Mouse (Mus musculus) kidney, adult 2 months (tissue): ENCODE results near the gene Glrx. TPM values are rescaled to one million over a fixed set of nuclear protein-coding genes. Genes with fewer than 3 reads are reported as not detected.

Source experiments
- DNase-seq: peaks from one replicate; pipeline ENCODE4 v3.0.0; 2021
- H3K27ac ChIP-seq: fragments of 200-500 bp; 2 replicates; pipeline ENCODE4 v1.5.1; 2012; ENCODE audit warnings: low read depth, low read length, control low read depth, inconsistent platforms; ENCODE audit not compliant: insufficient read depth
- H3K27me3 ChIP-seq: fragments of 200-500 bp; replicated peaks from 2 replicates; pipeline ENCODE4 v1.6.1; 2012; ENCODE audit warnings: mild to moderate bottlenecking, moderate library complexity, low read length, inconsistent platforms; ENCODE audit not compliant: control insufficient read depth, insufficient read depth
- H3K36me3 ChIP-seq: fragments of 200-500 bp; 2 replicates; pipeline ENCODE4 v1.6.1; 2012; ENCODE audit warnings: mild to moderate bottlenecking, moderate library complexity, low read length, inconsistent platforms; ENCODE audit not compliant: control insufficient read depth, insufficient read depth
- H3K4me1 ChIP-seq: fragments of 200-500 bp; 2 replicates; pipeline ENCODE4 v1.6.1; 2011; ENCODE audit warnings: low read length; ENCODE audit not compliant: control insufficient read depth, insufficient read depth
- H3K4me3 ChIP-seq: fragments of 200-500 bp; 2 replicates; pipeline ENCODE4 v1.5.1; 2011; ENCODE audit warnings: mild to moderate bottlenecking, low read depth, low read length, control low read depth; ENCODE audit not compliant: insufficient read depth
- CTCF ChIP-seq: fragments of 200-500 bp; conservative IDR thresholded peaks from 2 replicates; pipeline ENCODE4 v1.5.1; 2011; ENCODE audit warnings: low read depth, mild to moderate bottlenecking, control low read depth, low read length, moderate library complexity, mixed read lengths; ENCODE audit not compliant: insufficient read depth, insufficient read length
- POLR2A ChIP-seq: fragments of 200-500 bp; IDR thresholded peaks from one replicate; pipeline ENCODE4 v1.6.1; 2011; ENCODE audit warnings: low read depth, low read length, control low read depth
- WGBS: fragments of 180-500 bp; shearing (Covaris S2); methylation state at CpG from one replicate; pipeline ENCODE4 v1.1.7; 2018; 5-methylcytosine and 5-hydroxymethylcytosine counted together
- polyA plus RNA-seq: library from polyadenylated mRNA; depleted of rRNA; stranded (reverse); fragments of >200 nt; gene quantifications from 2 replicates; pipeline ENCODE4 v1.2.3, GENCODE M21; 2012; rRNA removed

Glrx gene
- polyA plus RNA-seq, 1 experiment: 56.4 TPM

- WGBS: 80% methylated on average over 3 of the region's 3 CpGs
- Histone ChIP-seq H3K27me3 (no peaks in the 10 kb centered on the region), H3K27ac (no peak overlapping the region), H3K36me3 (no peaks in the 10 kb centered on the region), H3K4me1 (0 out of 2 replicates have a peak, but pooled peaks cover 2% of the 10 kb centered on the region), H3K4me3 (no peak overlapping the region)
- DNase-seq: no peak
- TF ChIP-seq CTCF (no peak), POLR2A (no peak)
These were observed 52.6 kb downstream of the Glrx start for GRCm38 (mm10) chr13:75892291-75892690.

GRCm38 (mm10) chr13:75892876-75893275, 53.2 kb downstream of the Glrx start:
- Histone ChIP-seq H3K27me3 (no peaks in the 10 kb centered on the region), H3K4me3 (no peak overlapping the region), H3K36me3 (no peaks in the 10 kb centered on the region), H3K27ac (no peak overlapping the region), H3K4me1 (0 out of 2 replicates have a peak, but pooled peaks cover 2% of the 10 kb centered on the region)
- no peak for TF ChIP-seq POLR2A
- no peak for TF ChIP-seq CTCF
- WGBS: 51% methylated on average over 6 of the region's 6 CpGs
- no peak for DNase-seq

Other genes starting within 250 kb of the Glrx start
- gene Ell2, start 133.1 kb upstream of the Glrx start, polyA plus RNA-seq: 6.3 and 8.2 TPM in 2 replicates
- gene Rhobtb3, start 104.1 kb downstream of the Glrx start, polyA plus RNA-seq: 2.6 and 3.7 TPM in 2 replicates
- not detected in 2 replicates for gene Spata9, start 127.3 kb downstream of the Glrx start, polyA plus RNA-seq
- 5.8 and 7.1 TPM in 2 replicates for gene Rfesd, start 178.9 kb downstream of the Glrx start, polyA plus RNA-seq
- gene Gpr150, start 217.1 kb downstream of the Glrx start, polyA plus RNA-seq: 0.39 and 0.41 TPM in 2 replicates